Mouse (Mus musculus) heart, postnatal 36 days (tissue): ENCODE measurements around the gene Ajuba. TPM values are rescaled to one million over a fixed set of nuclear protein-coding genes. Genes with fewer than 3 reads are reported as not detected.

ENCODE experiments used
- DNase-seq, 2 experiments: peaks; one replicate each; pipeline ENCODE4 v3.0.0; 2021 to 2022
- intact Hi-C: fragments of 180-260 bp; cut with DNase I; formaldehyde crosslinking; loops from one replicate; pipeline ENCODE4 v1.15.1; 2025
- total RNA-seq, 2 experiments: library from RNA; stranded (reverse); gene quantifications; 2 replicates each; pipeline ENCODE4 v1.2.3; 2021

The Ajuba gene
- total RNA-seq, 2 experiments from 2014 or later: 6.1 to 6.4 TPM

GRCm38 (mm10) chr14:54594055-54594454, 16.7 kb upstream of the Ajuba start:
- intact Hi-C loops: no loop called here
- no peak for DNase-seq

GRCm38 (mm10) chr14:54592319-54592934, 15.1 kb upstream of the Ajuba start:
- peak in 1 of 2 experiments; percentile 48 for DNase-seq

GRCm38 (mm10) chr14:54591056-54591455, 13.7 kb upstream of the Ajuba start:
- intact Hi-C loops: no loop called here
- no peak for DNase-seq

More at GRCm38 (mm10) chr14:54592319-54592934, 15.1 kb upstream of the Ajuba start:
- intact Hi-C loops: no loop called here

- intact Hi-C loops: loop anchor here (1.0 kb wide), 1 partner anchor 57 kb away; the partner anchor contains the start of gene Cdh24
- peak; percentile 66 to 70 for DNase-seq
These were observed 6.5 kb upstream of the Ajuba start for GRCm38 (mm10) chr14:54583681-54584338.

- no peak for DNase-seq
- intact Hi-C loops: no loop called here
These were observed 5.2 kb upstream of the Ajuba start for GRCm38 (mm10) chr14:54582536-54582935.

GRCm38 (mm10) chr14:54579638-54580037, 2.3 kb upstream of the Ajuba start:
- intact Hi-C loops: loop anchor here (5.0 kb wide), 1 partner anchor 52 kb away; no protein-coding TSS in a partner anchor
- DNase-seq: no peak

GRCm38 (mm10) chr14:54578063-54578462, 705 bp upstream of the Ajuba start:
- intact Hi-C loops: loop anchor here (1.0 to 5.0 kb wide), 2 partner anchors 51 to 350 kb away; no protein-coding TSS in a partner anchor
- DNase-seq: no peak

- peak; percentile 54 to 69 for DNase-seq
- intact Hi-C loops: loop anchor here (2.0 to 5.0 kb wide), 2 partner anchors 22 to 49 kb away; partner anchors contain the start of gene Haus4
These were observed 893 bp downstream of the Ajuba start for GRCm38 (mm10) chr14:54576241-54577088.

- intact Hi-C loops: loop anchor here (2.0 to 5.0 kb wide), 2 partner anchors 21 to 48 kb away; partner anchors contain the start of gene Haus4
- peak; percentile 53 to 65 for DNase-seq
These were observed 1.7 kb downstream of the Ajuba start for GRCm38 (mm10) chr14:54575631-54576030.

- intact Hi-C loops: loop anchor here (5.0 kb wide), 1 partner anchor 48 kb away; no protein-coding TSS in a partner anchor
These were observed 2.3 kb downstream of the Ajuba start for GRCm38 (mm10) chr14:54575031-54575430.

GRCm38 (mm10) chr14:54574253-54574652, 3.1 kb downstream of the Ajuba start:
- no peak for DNase-seq
- intact Hi-C loops: no loop called here

More at GRCm38 (mm10) chr14:54575031-54575430, 2.3 kb downstream of the Ajuba start:
- DNase-seq: no peak

- DNase-seq: no peak
- intact Hi-C loops: no loop called here
These were observed 4.3 kb downstream of the Ajuba start for GRCm38 (mm10) chr14:54572790-54573736.

GRCm38 (mm10) chr14:54572122-54572521, 5.2 kb downstream of the Ajuba start:
- DNase-seq: no peak
- intact Hi-C loops: no loop called here

- DNase-seq: peak in 1 of 2 experiments; percentile 27
- intact Hi-C loops: loop anchor here (1.0 to 2.0 kb wide), 2 partner anchors 72 to 131 kb away; partner anchors contain the start of gene Cdh24
These were observed 7.6 kb downstream of the Ajuba start for GRCm38 (mm10) chr14:54569451-54570392.

GRCm38 (mm10) chr14:54568694-54569414, 8.5 kb downstream of the Ajuba start:
- intact Hi-C loops: loop anchor here (1.0 kb wide), 1 partner anchor 72 kb away; the partner anchor contains the start of gene Cdh24
- peak; percentile 76 to 83 for DNase-seq

GRCm38 (mm10) chr14:54560527-54561242, 16.7 kb downstream of the Ajuba start:
- no peak for DNase-seq

GRCm38 (mm10) chr14:54557330-54557729, 20.0 kb downstream of the Ajuba start:
- intact Hi-C loops: no loop called here
- DNase-seq: no peak

More at GRCm38 (mm10) chr14:54560527-54561242, 16.7 kb downstream of the Ajuba start:
- intact Hi-C loops: no loop called here
